Mouse (Mus musculus): Measurements from ENCODE around the gene Dock9. TPM values are rescaled to one million over a fixed set of nuclear protein-coding genes. Genes with fewer than 3 reads are reported as not detected.

Dock9 gene
- polyA plus RNA-seq, 1 experiment from 2014 or later, result 4.2 TPM

- no peak overlapping the region for H3K9ac ChIP-seq (ENCODE audit: low read length)
These were observed 143.1 kb downstream of the Dock9 start for GRCm38 (mm10) chr14:121654416-121654967.

DNA sequence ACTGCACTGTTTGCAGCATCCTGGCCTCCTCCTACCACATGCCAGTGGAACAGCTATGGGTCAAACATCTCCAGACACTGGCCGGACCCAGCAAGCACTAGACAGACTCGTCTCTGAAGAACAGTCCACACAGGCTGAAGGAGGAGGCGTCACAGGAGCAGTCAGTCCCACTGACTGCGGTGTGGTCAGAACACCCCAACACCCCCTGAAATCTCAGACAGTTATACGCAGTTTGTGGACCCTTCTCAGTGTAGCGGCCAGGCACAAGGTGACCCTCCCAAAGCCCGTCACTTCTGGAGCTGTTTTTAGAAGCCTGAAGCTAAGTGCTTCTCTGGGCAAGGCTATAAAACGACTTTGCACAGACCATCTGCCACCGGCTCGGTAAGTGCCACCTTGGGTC lies 143.9 kb downstream of the Dock9 start:
- no peak overlapping the region for H3K4me3 ChIP-seq (ENCODE audit: low read depth, low read length)
- H3K27me3 ChIP-seq (ENCODE audit: control insufficient read depth, insufficient read depth, low read length), result no peaks in the 10 kb centered on the region
- H3K27ac ChIP-seq (ENCODE audit: low read depth, low read length), result no peak overlapping the region
- no peaks in the 10 kb centered on the region for H3K36me3 ChIP-seq (ENCODE audit: control insufficient read depth, insufficient read depth, low read length)
- no peaks in the 10 kb centered on the region for H3K9me3 ChIP-seq (ENCODE audit: control insufficient read depth, low read length)
- no peak for ATAC-seq (replicated peaks; ENCODE audit: low FRiP score)
- H3K4me1 ChIP-seq (replicated peaks; ENCODE audit: control insufficient read depth, insufficient read depth, low read length), result no peaks in the 10 kb centered on the region
- no peak overlapping the region for H3K4me2 ChIP-seq (ENCODE audit: low read depth, low read length, severe bottlenecking)
- DNase-seq (ENCODE audit: low spot score), result no peak
- H3K9ac ChIP-seq (ENCODE audit: low read length), result no peak overlapping the region
- 90% methylated on average over 10 of the region's 10 CpGs for WGBS

More at GRCm38 (mm10) chr14:121654416-121654967, 143.1 kb downstream of the Dock9 start:
- H3K27ac ChIP-seq (ENCODE audit: low read depth, low read length), result no peak overlapping the region
- H3K9me3 ChIP-seq (ENCODE audit: control insufficient read depth, low read length), result no peaks in the 10 kb centered on the region
- no peak overlapping the region for H3K4me2 ChIP-seq (ENCODE audit: low read depth, low read length, severe bottlenecking)
- 88% methylated on average over 7 of the region's 7 CpGs for WGBS
- H3K36me3 ChIP-seq (ENCODE audit: control insufficient read depth, insufficient read depth, low read length), result no peaks in the 10 kb centered on the region
- ATAC-seq (replicated peaks; ENCODE audit: low FRiP score) (no peak), DNase-seq (ENCODE audit: low spot score) (no peak)
- no peak overlapping the region for H3K4me3 ChIP-seq (ENCODE audit: low read depth, low read length)
- no peaks in the 10 kb centered on the region for H3K27me3 ChIP-seq (ENCODE audit: control insufficient read depth, insufficient read depth, low read length)
- no peaks in the 10 kb centered on the region for H3K4me1 ChIP-seq (replicated peaks; ENCODE audit: control insufficient read depth, insufficient read depth, low read length)

GRCm38 (mm10) chr14:121653241-121653640 lies 144.4 kb downstream of the Dock9 start:
- H3K27ac ChIP-seq (ENCODE audit: low read depth, low read length), result no peak overlapping the region
- H3K9me3 ChIP-seq (ENCODE audit: control insufficient read depth, low read length), result no peaks in the 10 kb centered on the region
- ATAC-seq (replicated peaks; ENCODE audit: low FRiP score) (no peak), DNase-seq (ENCODE audit: low spot score) (no peak)
- no peak overlapping the region for H3K9ac ChIP-seq (ENCODE audit: low read length)
- H3K27me3 ChIP-seq (ENCODE audit: control insufficient read depth, insufficient read depth, low read length), result no peaks in the 10 kb centered on the region
- H3K36me3 ChIP-seq (ENCODE audit: control insufficient read depth, insufficient read depth, low read length), result no peaks in the 10 kb centered on the region
- 88% methylated on average over 7 of the region's 7 CpGs for WGBS
- no peaks in the 10 kb centered on the region for H3K4me1 ChIP-seq (replicated peaks; ENCODE audit: control insufficient read depth, insufficient read depth, low read length)
- H3K4me2 ChIP-seq (ENCODE audit: low read depth, low read length, severe bottlenecking), result no peak overlapping the region
- no peak overlapping the region for H3K4me3 ChIP-seq (ENCODE audit: low read depth, low read length)

GRCm38 (mm10) chr14:121648581-121649060 lies 149.0 kb downstream of the Dock9 start:
- H3K27ac ChIP-seq (ENCODE audit: low read depth, low read length), result no peak overlapping the region
- WGBS, result 75% methylated on average over 9 of the region's 9 CpGs
- H3K27me3 ChIP-seq (ENCODE audit: control insufficient read depth, insufficient read depth, low read length), result no peaks in the 10 kb centered on the region
- ATAC-seq (replicated peaks; ENCODE audit: low FRiP score), result no peak
- no peak overlapping the region for H3K4me3 ChIP-seq (ENCODE audit: low read depth, low read length)
- no peaks in the 10 kb centered on the region for H3K36me3 ChIP-seq (ENCODE audit: control insufficient read depth, insufficient read depth, low read length)
- no peak for DNase-seq (ENCODE audit: low spot score)
- no peak overlapping the region for H3K9ac ChIP-seq (ENCODE audit: low read length)
- H3K4me1 ChIP-seq (replicated peaks; ENCODE audit: control insufficient read depth, insufficient read depth, low read length), result no peaks in the 10 kb centered on the region
- no peaks in the 10 kb centered on the region for H3K9me3 ChIP-seq (ENCODE audit: control insufficient read depth, low read length)
- no peak overlapping the region for H3K4me2 ChIP-seq (ENCODE audit: low read depth, low read length, severe bottlenecking)

GRCm38 (mm10) chr14:121647693-121648092 lies 149.9 kb downstream of the Dock9 start:
- no peaks in the 10 kb centered on the region for H3K4me1 ChIP-seq (replicated peaks; ENCODE audit: control insufficient read depth, insufficient read depth, low read length)
- no peak overlapping the region for H3K9ac ChIP-seq (ENCODE audit: low read length)
- no peaks in the 10 kb centered on the region for H3K9me3 ChIP-seq (ENCODE audit: control insufficient read depth, low read length)
- no peak for ATAC-seq (replicated peaks; ENCODE audit: low FRiP score)
- no peak for DNase-seq (ENCODE audit: low spot score)
- H3K4me2 ChIP-seq (ENCODE audit: low read depth, low read length, severe bottlenecking), result no peak overlapping the region
- no peak overlapping the region for H3K4me3 ChIP-seq (ENCODE audit: low read depth, low read length)
- no peaks in the 10 kb centered on the region for H3K36me3 ChIP-seq (ENCODE audit: control insufficient read depth, insufficient read depth, low read length)
- no peaks in the 10 kb centered on the region for H3K27me3 ChIP-seq (ENCODE audit: control insufficient read depth, insufficient read depth, low read length)
- WGBS, result 90% methylated on average over 6 of the region's 6 CpGs
- no peak overlapping the region for H3K27ac ChIP-seq (ENCODE audit: low read depth, low read length)

- ATAC-seq (replicated peaks; ENCODE audit: low FRiP score) (no peak), DNase-seq (ENCODE audit: low spot score) (no peak)
- Histone ChIP-seq H3K4me2 (ENCODE audit: low read depth, low read length, severe bottlenecking) (no peak overlapping the region), H3K9ac (ENCODE audit: low read length) (no peak overlapping the region), H3K27me3 (ENCODE audit: control insufficient read depth, insufficient read depth, low read length) (no peaks in the 10 kb centered on the region), H3K36me3 (ENCODE audit: control insufficient read depth, insufficient read depth, low read length) (no peaks in the 10 kb centered on the region), H3K4me3 (ENCODE audit: low read depth, low read length) (no peak overlapping the region), H3K27ac (ENCODE audit: low read depth, low read length) (no peak overlapping the region), H3K4me1 (replicated peaks; ENCODE audit: control insufficient read depth, insufficient read depth, low read length) (no peaks in the 10 kb centered on the region), H3K9me3 (ENCODE audit: control insufficient read depth, low read length) (no peaks in the 10 kb centered on the region)
- 87% methylated on average over 10 of the region's 10 CpGs for WGBS
These were observed 151.0 kb downstream of the Dock9 start for GRCm38 (mm10) chr14:121646617-121647016.

GRCm38 (mm10) chr14:121644302-121644701 lies 153.3 kb downstream of the Dock9 start:
- Histone ChIP-seq H3K4me2 (ENCODE audit: low read depth, low read length, severe bottlenecking) (no peak overlapping the region), H3K27ac (ENCODE audit: low read depth, low read length) (no peak overlapping the region), H3K9ac (ENCODE audit: low read length) (no peak overlapping the region), H3K4me1 (replicated peaks; ENCODE audit: control insufficient read depth, insufficient read depth, low read length) (no peaks in the 10 kb centered on the region), H3K4me3 (ENCODE audit: low read depth, low read length) (no peak overlapping the region), H3K27me3 (ENCODE audit: control insufficient read depth, insufficient read depth, low read length) (no peaks in the 10 kb centered on the region), H3K36me3 (ENCODE audit: control insufficient read depth, insufficient read depth, low read length) (no peaks in the 10 kb centered on the region), H3K9me3 (ENCODE audit: control insufficient read depth, low read length) (no peaks in the 10 kb centered on the region)
- ATAC-seq (replicated peaks; ENCODE audit: low FRiP score) (no peak), DNase-seq (ENCODE audit: low spot score) (no peak)
- 89% methylated on average over 2 of the region's 2 CpGs for WGBS

DNA sequence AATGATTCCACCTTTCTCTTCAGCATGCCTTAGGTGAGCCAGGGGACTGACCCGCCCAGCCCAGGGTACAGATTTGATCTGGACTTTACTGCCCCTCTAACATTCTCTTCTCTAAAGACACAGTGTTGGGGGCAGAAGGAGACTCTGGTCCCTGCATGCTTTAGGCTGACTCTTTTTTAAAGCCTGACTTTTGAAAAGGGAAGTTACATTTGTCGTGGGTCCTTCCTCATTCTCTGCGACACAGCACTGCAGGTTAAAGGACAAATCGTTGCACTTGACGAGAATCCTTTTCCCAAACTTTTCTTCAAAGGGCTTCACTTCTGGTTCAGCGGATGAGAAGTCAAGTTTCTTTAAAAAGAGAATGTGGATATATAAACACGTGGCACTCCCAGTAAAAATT lies 156.4 kb downstream of the Dock9 start:
- no peaks in the 10 kb centered on the region for H3K36me3 ChIP-seq (ENCODE audit: control insufficient read depth, insufficient read depth, low read length)
- no peak overlapping the region for H3K4me3 ChIP-seq (ENCODE audit: low read depth, low read length)
- DNase-seq (ENCODE audit: low spot score), result no peak
- H3K4me2 ChIP-seq (ENCODE audit: low read depth, low read length, severe bottlenecking), result no peak overlapping the region
- H3K27ac ChIP-seq (ENCODE audit: low read depth, low read length), result no peak overlapping the region
- H3K9me3 ChIP-seq (ENCODE audit: control insufficient read depth, low read length), result no peaks in the 10 kb centered on the region
- H3K27me3 ChIP-seq (ENCODE audit: control insufficient read depth, insufficient read depth, low read length), result no peaks in the 10 kb centered on the region
- WGBS, result 84% methylated on average over 7 of the region's 7 CpGs
- no peaks in the 10 kb centered on the region for H3K4me1 ChIP-seq (replicated peaks; ENCODE audit: control insufficient read depth, insufficient read depth, low read length)
- ATAC-seq (replicated peaks; ENCODE audit: low FRiP score), result no peak
- H3K9ac ChIP-seq (ENCODE audit: low read length), result no peak overlapping the region

DNA sequence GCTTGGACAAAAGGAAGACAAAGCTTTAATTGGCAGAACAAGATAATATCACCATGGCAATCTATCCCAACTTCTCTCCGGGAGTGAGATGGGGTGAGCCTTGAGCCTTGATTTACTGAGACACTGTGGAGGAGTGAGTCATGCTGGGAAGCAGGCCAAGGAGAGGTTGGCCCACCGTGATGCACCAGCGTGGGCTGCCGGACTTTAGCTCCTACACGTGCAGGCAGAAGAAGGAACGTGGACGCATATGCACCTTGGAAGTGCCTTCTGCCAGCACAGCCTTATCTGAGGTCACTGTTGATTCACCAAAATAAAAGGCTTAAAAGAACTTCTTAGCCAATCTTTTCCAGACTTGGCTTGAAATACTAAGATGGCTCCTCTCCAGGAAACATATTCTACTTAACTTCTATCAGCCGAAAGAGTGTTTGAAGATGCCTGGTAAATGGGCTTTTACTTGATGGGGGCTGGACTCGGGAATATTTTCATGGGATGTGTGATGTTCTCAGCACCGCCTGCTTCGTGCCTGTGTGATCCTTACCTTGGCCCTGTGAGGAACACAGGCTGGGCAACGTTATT lies 160.6 kb downstream of the Dock9 start:
- no peaks in the 10 kb centered on the region for H3K9me3 ChIP-seq (ENCODE audit: control insufficient read depth, low read length)
- no peaks in the 10 kb centered on the region for H3K4me1 ChIP-seq (replicated peaks; ENCODE audit: control insufficient read depth, insufficient read depth, low read length)
- no peak overlapping the region for H3K9ac ChIP-seq (ENCODE audit: low read length)
- WGBS, result 92% methylated on average over 12 of the region's 12 CpGs
- no peaks in the 10 kb centered on the region for H3K27me3 ChIP-seq (ENCODE audit: control insufficient read depth, insufficient read depth, low read length)
- ATAC-seq (replicated peaks; ENCODE audit: low FRiP score) (no peak), DNase-seq (ENCODE audit: low spot score) (no peak)
- H3K27ac ChIP-seq (ENCODE audit: low read depth, low read length), result no peak overlapping the region
- no peaks in the 10 kb centered on the region for H3K36me3 ChIP-seq (ENCODE audit: control insufficient read depth, insufficient read depth, low read length)
- H3K4me2 ChIP-seq (ENCODE audit: low read depth, low read length, severe bottlenecking), result no peak overlapping the region
- H3K4me3 ChIP-seq (ENCODE audit: low read depth, low read length), result no peak overlapping the region

All from forebrain, embryonic 11.5 days (tissue).